Mouse (Mus musculus): ENCODE results near the gene Gpsm2. TPM values are rescaled to one million over a fixed set of nuclear protein-coding genes. Genes with fewer than 3 reads are reported as not detected.
"Not testable (repeated sequence)": the region's sequence is repeated elsewhere in the genome, so short reads cannot be mapped to it uniquely, and the experiment has no call there.

Gpsm2 gene
- total RNA-seq, 2 experiments from 2014 or later: 5.6 to 7.9 TPM

DNA sequence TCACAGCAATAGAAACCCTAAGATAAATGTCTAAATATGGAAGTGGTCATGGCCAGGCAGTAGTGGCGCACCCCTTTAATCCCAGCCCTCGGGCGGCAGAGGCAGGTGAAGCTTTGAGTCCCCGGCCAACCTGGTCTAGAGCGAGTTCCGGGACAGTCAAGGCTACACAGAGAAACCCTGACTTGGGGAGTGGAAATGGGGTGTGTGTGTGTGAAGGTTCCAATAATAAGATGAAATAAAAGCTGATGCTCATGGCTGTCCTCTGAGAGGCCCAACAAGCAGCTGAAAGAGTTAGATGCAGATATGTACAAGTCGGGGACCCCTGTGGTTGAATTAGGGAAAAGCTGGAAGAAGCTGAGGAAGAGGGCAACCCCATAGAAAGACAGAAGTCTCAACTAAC is 36.4 kb downstream of the Gpsm2 start:
- no peak for DNase-seq
- intact Hi-C loops (cut with DNase I; ENCODE audit: low total_unique reads): no loop called here

DNA sequence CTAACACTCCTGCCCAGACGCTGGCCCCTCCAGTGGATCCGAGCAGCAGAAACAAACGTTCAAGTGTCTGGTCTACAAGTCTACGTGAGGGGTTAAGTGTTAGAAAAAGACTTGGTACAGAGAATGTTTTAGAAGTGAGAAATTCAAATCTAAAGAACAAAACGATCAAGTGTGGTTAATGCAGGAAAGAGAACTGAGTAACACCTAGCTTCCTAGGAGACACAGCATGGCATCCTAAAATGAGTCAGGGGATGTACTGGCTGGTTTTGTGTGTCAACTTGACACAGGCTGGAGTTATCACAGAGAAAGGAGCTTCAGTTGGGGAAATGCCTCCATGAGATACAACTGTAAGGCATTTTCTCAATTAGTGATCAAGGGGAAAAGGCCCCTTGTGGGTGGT is 38.5 kb downstream of the Gpsm2 start:
- intact Hi-C loops (cut with DNase I; ENCODE audit: low total_unique reads); DNase-seq: not testable (repeated sequence)

DNA sequence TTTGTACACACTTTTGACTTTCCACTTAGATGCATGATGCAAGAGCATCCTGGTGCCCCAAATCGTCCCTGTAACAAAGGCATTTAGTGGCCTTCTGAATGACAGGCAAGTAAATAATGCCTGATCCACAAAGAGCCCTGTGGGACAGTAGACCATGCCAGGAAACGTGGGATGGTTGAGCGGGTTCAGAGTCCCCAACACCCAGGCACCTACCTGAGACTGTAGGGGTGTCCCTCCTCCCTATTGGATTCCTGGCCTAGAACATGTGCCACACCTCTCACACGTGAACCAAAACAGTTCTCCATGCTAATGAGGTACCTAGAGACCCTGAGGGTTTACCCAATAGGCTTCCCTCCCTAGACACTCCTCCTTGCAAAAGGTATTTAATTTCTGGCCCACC is 41.1 kb downstream of the Gpsm2 start:
- no peak for DNase-seq
- intact Hi-C loops (cut with DNase I; ENCODE audit: low total_unique reads): no loop called here

GRCm38 (mm10) chr3:108676616-108677015 is 45.5 kb downstream of the Gpsm2 start:
- intact Hi-C loops (cut with DNase I; ENCODE audit: low total_unique reads): no loop called here

DNA sequence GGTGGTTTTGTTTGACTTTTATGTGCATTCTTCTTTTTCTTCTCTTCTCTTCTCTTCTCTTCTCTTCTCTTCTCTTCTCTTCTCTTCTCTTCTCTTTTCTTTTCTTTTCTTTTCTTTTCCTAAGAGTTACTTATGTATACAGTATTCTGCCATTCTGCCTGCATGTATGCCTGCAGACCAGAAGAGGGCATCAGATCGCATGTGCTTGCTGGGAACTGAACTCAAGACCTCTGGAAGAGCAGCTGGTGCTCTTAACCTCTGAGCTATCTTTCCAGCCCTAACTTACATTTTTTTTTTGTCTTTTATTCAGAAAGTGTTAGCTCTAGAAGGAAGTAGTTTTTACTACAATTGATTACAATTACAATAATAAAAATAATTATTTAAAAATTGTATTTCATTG is 61.2 kb downstream of the Gpsm2 start:
- DNase-seq: no peak
- intact Hi-C loops (cut with DNase I; ENCODE audit: low total_unique reads): no loop called here

More at GRCm38 (mm10) chr3:108676616-108677015, 45.5 kb downstream of the Gpsm2 start:
- DNase-seq: no peak

DNA sequence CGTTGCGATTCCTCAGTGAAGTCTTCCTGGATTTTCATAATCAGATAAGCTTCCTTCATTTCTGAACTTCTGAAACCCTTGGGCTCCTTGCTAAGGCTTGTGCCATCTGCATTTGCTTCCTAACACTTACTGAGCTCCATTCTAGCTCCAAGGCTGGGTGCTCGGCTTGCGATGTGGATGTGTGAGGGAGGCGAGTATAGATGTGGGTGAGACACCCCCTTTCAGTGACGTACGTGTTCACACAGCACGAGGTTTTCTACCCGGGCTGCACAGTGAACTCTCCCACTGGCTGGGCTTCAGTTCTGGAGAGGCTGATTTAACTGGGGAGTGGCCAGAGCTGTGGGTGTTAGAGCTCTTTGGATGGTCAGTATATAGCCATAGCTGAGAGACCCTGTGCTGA is 63.5 kb downstream of the Gpsm2 start:
- intact Hi-C loops (cut with DNase I; ENCODE audit: low total_unique reads): no loop called here
- no peak for DNase-seq

- intact Hi-C loops (cut with DNase I; ENCODE audit: low total_unique reads): no loop called here
- DNase-seq: no peak
Observed at GRCm38 (mm10) chr3:108655486-108655885, 66.6 kb downstream of the Gpsm2 start.

GRCm38 (mm10) chr3:108654566-108654965 is 67.5 kb downstream of the Gpsm2 start:
- intact Hi-C loops (cut with DNase I; ENCODE audit: low total_unique reads): no loop called here
- no peak for DNase-seq

DNA sequence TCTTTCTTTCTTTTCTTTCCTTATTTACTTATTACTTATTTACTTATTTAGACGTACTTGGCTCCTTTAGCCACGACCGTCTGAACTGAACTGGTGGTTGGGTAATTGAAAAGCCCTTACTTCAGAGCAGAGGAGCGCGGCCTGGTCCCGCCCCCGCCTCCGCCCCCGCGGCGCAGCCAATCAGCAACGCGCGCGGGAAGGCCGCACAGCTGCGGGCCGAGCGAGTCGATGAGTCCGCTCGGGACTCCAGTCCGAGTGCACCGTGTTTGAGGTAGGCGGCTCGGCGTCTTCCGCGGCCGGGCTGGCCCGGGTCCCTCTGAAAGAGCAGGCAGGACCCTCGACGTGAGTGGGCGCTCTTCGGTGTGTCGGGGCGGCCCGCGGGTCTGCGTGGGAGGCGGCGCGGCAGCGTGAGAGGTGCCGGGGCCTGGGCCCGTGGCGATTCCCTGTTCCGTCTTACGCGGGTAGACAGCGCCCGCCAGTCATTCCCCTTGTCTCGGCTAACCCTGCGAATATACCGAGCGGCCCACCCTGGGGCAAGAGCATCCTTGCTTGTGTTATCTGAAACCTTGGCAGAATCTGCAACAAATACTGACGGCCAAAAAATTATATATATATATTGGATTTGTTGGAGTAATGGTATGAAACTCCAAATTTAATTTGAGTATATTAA is 68.3 kb downstream of the Gpsm2 start, which contains the start of gene Clcc1:
Gene Clcc1 (plus strand): TSS at position 204 of the 670 bp plus-strand sequence.
- peak; percentile 96 for DNase-seq
- intact Hi-C loops (cut with DNase I; ENCODE audit: low total_unique reads): no loop called here

GRCm38 (mm10) chr3:108652866-108653642 is 69.1 kb downstream of the Gpsm2 start:
- DNase-seq: no peak
- intact Hi-C loops (cut with DNase I; ENCODE audit: low total_unique reads): no loop called here

- intact Hi-C loops (cut with DNase I; ENCODE audit: low total_unique reads); DNase-seq: not testable (repeated sequence)
Observed at GRCm38 (mm10) chr3:108647681-108648080, 74.4 kb downstream of the Gpsm2 start.

DNA sequence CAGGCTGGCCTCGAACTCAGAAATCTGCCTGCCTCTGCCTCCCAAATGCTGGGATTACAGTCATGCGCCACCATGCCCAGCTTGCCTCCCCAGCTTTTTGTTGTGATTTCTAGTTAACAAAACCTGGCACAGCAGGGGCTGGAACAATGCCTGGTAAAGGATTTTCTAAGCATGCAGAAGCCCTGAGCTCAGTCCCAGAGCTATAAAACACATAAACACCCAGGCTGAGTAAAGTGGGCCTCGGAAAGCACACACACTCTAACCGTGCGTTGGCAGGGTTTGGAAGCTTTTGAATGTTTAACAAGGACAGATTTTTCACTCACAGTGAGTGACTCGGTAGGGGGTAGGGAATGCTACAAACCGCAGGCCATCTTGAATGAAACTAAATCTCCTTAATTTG is 76.1 kb downstream of the Gpsm2 start:
- intact Hi-C loops (cut with DNase I; ENCODE audit: low total_unique reads): no loop called here
- no peak for DNase-seq

GRCm38 (mm10) chr3:108644856-108645255 is 77.3 kb downstream of the Gpsm2 start:
- intact Hi-C loops (cut with DNase I; ENCODE audit: low total_unique reads): no loop called here
- DNase-seq: no peak

- intact Hi-C loops (cut with DNase I; ENCODE audit: low total_unique reads): no loop called here
- DNase-seq: no peak
Observed at GRCm38 (mm10) chr3:108640998-108641397, 81.1 kb downstream of the Gpsm2 start.

GRCm38 (mm10) chr3:108639412-108639811 is 82.7 kb downstream of the Gpsm2 start:
- intact Hi-C loops (cut with DNase I; ENCODE audit: low total_unique reads): no loop called here
- no peak for DNase-seq

DNA sequence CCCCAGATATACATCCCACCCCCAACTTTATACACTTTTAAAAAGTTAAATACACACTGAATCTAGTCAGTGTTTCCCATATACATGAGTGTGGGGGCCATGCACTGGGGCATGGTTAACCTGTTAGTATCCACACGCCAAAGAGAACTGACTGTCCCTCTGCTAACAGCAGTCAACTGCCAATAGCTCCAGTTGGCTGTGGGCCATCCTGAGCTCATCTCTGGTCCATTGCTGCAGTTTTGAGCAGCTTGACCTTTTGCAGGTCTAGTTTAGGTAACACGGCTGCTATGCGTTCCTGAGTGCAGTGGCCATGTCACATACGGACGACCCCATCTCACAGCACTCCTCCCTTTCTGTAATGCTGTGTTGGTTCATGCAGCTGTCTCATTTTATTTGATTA is 87.3 kb downstream of the Gpsm2 start:
- intact Hi-C loops (cut with DNase I; ENCODE audit: low total_unique reads): no loop called here
- DNase-seq: no peak

Other genes with a start within 250 kb of the Gpsm2 start
- gene 1700013F07Rik, start 188.2 kb downstream of the Gpsm2 start, total RNA-seq (2021): not detected
- gene 5330417C22Rik, start 185.8 kb downstream of the Gpsm2 start, total RNA-seq (2021): under 1 TPM in 1 of 2 experiments, not detected in 1; 0.07 TPM
- 10 to 100 TPM; 17.7 to 19.7 TPM for gene Tmem167b, start 159.8 kb downstream of the Gpsm2 start, total RNA-seq (2021)
- 10 to 100 TPM; 16.8 to 20.1 TPM for gene Taf13, start 150.6 kb downstream of the Gpsm2 start, total RNA-seq (2021)
- gene Wdr47, start 131.0 kb downstream of the Gpsm2 start, total RNA-seq (2021): 1 to 10 TPM; 3.3 to 5.8 TPM
- 10 to 100 TPM; 30.6 to 32.1 TPM for gene Clcc1, start 68.4 kb downstream of the Gpsm2 start, total RNA-seq (2021)
- gene Aknad1, start 17.3 kb upstream of the Gpsm2 start, total RNA-seq (2021): under 1 TPM in 1 of 2 experiments, not detected in 1; 0.12 TPM
- 10 to 100 TPM; 25.9 to 29.9 TPM for gene Stxbp3, start 118.2 kb upstream of the Gpsm2 start, total RNA-seq (2021)
- gene Fndc7, start 167.7 kb upstream of the Gpsm2 start, total RNA-seq (2021): under 1 TPM in 1 of 2 experiments, not detected in 1; 0.08 TPM
- 10 to 100 TPM; 18.6 to 19.5 TPM for gene Prpf38b, start 189.4 kb upstream of the Gpsm2 start, total RNA-seq (2021)
- not detected for gene Henmt1, start 217.6 kb upstream of the Gpsm2 start, total RNA-seq (2021)
- not detected for gene Gm9857, start 218.1 kb upstream of the Gpsm2 start, total RNA-seq (2021)

Data from gastrocnemius, postnatal 14 days (tissue).